ENCODE assay signal across 1 mouse cellular context in genomic region chr12:112644855-112645506, GRCm38 (mm10).
TF ChIP-seq lines count a peak whose summit lies in the region.

No protein-coding gene starts in this region.

TF ChIP-seq in ES-E14, 5 proteins besides CTCF, POLR2A, EP300 and RAD21:
- TF ChIP-seq CHD2 (IDR thresholded peaks at IDR 0.05; ENCODE audit: low read depth, low read length) (0 out of 2 replicates have a peak, but pooled peaks have one; percentile 3), ZC3H11A (IDR thresholded peaks at IDR 0.05; ENCODE audit: borderline replicate concordance, low read depth, low read length) (no peak)
